Mouse (Mus musculus) adrenal gland, postnatal 10 days (tissue): ENCODE results near the gene Ces4a. TPM values are rescaled to one million over a fixed set of nuclear protein-coding genes. Genes with fewer than 3 reads are reported as not detected.
"Not testable (repeated sequence)": the region's sequence is repeated elsewhere in the genome, so short reads cannot be mapped to it uniquely, and the experiment has no call there.

ENCODE experiments used
- DNase-seq: peaks from one replicate; pipeline ENCODE4 v3.0.0; 2021; ENCODE audit warnings: mixed read lengths
- long read RNA-seq, 2 experiments: library from polyadenylated mRNA; stranded (forward); transcript quantifications; one replicate each; pipeline ENCODE4 v2.0.0; 2021
- total RNA-seq, 2 experiments: library from RNA; stranded (reverse); gene quantifications; 2 replicates each; pipeline ENCODE4 v1.2.3; 2021

The Ces4a gene
- total RNA-seq = not detected
- long read RNA-seq, experiment 1, partial matches to known transcripts = 0 of 1 reads
- long read RNA-seq, experiment 1, other reads (novel, unspliced or antisense) = 1 of 1 reads
- long read RNA-seq, experiment 2, partial matches to known transcripts = 0 of 1 reads
- long read RNA-seq, experiment 2, other reads (novel, unspliced or antisense) = 1 of 1 reads

DNA sequence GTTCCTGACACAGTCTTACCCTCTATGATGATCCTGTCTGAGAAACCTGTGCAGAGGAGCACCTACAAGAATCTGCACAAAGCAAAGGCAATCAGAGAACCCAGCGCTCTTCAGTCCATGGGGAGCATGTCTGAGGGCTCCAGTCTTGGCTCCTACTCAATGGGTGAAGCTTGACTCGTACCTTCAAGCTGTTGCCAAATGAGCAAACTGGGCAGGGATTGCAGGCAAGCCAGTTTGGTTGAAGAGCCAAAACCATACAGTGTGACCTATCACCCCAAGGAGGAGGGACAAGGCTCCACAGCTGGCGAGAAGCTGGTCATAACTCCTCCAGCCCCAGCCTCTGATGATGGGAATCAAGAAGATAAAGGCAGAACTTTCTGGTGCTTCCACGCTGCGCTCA lies at the start of gene Ces4a:
Gene Ces4a, plus strand, starts transcription at position 292 of the 400 bp plus-strand sequence.
- peak; percentile 22 for DNase-seq

DNA sequence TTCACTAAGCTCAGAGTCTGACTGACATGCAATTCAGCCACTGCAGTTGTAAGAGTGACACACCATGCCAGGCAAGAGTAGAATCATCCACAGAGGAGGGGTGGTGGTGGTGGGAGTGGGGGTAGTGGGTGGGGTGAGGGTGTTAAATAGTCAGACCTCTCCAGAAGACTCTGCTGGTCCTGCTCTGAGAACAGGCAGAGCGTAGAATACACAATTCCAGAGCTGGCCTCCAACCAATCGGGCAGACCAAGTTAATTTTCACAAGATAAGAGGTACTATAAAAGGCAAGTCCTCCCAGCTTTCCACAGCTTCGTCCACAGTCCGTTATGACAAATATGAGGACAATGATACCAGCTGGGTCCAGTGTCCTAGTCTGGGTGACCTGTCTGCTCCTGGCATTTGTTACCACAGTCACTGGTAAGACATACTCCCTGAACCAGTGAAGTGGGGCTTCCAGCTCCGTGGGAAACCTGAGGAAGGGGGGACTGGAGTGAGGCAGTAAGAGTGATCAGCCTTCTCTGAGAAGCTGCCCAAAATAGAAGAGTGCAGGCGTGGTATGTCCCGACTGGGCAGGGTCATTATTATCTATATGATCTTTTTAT lies 48.0 kb upstream of the Ces4a start, which contains the start of gene Ces3b:
Gene Ces3b, plus strand, starts transcription at position 305 of the 602 bp plus-strand sequence.
- no peak for DNase-seq

GRCm38 (mm10) chr8:105088166-105088565 lies 43.4 kb upstream of the Ces4a start:
- DNase-seq = not testable (repeated sequence)

- no peak for DNase-seq
Observed at GRCm38 (mm10) chr8:105088581-105088980, 43.0 kb upstream of the Ces4a start.

DNA sequence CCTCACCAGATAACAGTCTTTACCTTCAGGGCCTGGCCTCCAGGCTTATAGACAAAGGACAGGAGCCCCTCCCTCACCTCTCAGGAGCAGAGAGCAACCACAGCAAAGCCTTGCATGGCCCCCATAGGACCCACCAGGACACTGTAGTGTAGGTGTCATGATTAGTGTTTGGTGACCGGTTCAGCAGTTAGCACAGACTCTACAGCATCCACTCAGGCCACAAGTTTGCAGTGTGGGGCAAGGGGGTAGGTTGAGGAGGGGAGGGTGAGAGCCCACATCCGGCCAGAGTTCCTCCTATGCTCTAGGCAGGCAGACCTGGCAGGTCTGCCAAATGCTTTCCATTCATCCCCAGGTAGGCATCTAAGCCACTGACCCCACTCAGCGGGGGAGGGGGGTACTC lies 37.6 kb upstream of the Ces4a start:
- no peak for DNase-seq

DNA sequence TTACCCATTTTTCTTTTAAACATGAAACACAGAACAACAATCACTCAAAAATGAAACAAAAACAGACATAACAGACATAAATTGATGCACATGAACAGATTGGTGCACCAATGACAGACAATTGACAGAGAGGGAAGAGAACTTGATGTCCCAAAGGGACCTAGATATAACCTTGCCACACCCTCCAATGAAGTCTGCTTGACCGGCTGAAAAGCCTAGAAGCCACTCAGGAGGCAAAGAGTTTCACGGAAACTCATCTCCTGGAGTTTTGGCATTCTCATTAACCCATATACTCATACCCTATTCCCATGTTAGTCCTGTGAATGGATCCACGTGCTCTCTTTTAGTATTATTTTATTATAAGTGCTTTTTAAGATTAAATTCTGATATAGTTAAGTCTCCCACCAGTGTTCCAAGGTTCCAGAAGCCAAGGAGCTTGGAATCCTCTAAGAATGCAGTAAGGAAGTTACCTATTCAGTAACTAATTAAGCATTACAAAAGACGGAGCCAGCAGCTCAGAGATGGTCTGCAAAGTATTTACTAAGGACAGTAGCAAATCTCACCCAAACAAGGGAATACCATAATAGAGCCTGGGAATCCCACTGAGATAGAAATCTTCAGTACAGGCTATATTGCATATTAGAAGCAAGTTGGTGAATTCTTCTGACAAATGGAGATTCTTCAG lies 29.4 kb upstream of the Ces4a start:
- DNase-seq = not testable (repeated sequence)

- not testable (repeated sequence) for DNase-seq
Observed at GRCm38 (mm10) chr8:105103701-105104100, 27.9 kb upstream of the Ces4a start.

DNA sequence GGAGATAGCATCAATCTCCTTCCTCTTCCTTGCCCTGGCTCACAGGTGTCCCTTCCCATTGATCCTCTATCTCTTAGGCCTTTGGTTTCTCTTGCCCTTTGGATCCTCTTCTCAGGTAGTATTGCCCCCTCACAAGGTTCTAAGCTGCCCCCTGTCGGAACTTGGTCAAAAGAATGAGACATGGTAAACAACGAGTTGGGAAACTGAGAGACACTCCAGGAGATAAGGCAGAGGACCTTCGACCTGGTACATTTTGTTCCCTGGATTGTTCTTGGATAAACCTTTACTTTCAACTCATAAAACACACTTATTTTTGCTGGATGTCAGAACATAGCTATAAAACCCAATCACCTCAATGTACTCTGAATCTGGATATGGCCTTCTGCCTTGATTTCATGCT lies 27.4 kb upstream of the Ces4a start:
- DNase-seq = no peak

- no peak for DNase-seq
Observed at GRCm38 (mm10) chr8:105129864-105130263, 1.7 kb upstream of the Ces4a start.

GRCm38 (mm10) chr8:105138423-105138822 lies 6.8 kb downstream of the Ces4a start:
- peak; percentile 92 for DNase-seq

DNA sequence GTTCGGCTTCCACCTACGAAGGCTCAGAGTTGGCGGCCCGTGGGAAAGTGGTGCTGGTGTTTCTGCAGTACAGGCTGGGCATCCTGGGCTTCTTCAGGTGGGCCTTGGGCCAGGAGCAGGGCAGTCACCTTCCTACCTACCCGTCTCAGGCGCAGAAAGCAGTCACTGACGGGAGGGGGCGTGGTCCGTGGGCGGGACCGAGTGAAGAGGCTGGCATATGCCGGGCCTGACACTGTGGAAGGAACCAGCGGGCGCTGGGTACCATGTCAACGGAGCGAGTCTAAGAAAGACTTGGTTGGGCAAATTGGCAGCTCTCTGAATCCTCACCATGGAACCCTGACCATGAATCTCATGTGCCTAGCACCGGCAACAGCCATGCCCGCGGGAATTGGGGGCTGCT lies 10.8 kb downstream of the Ces4a start:
- no peak for DNase-seq

- DNase-seq = no peak
Observed at GRCm38 (mm10) chr8:105151654-105152053, 20.1 kb downstream of the Ces4a start.

- DNase-seq = peak; percentile 98
Observed at GRCm38 (mm10) chr8:105152623-105153398, 21.2 kb downstream of the Ces4a start.

GRCm38 (mm10) chr8:105154316-105154715 lies 22.7 kb downstream of the Ces4a start:
- no peak for DNase-seq

GRCm38 (mm10) chr8:105155091-105155745 lies 23.6 kb downstream of the Ces4a start:
- peak; percentile 61 for DNase-seq

GRCm38 (mm10) chr8:105157555-105157954 lies 26.0 kb downstream of the Ces4a start:
- DNase-seq = peak; percentile 68

GRCm38 (mm10) chr8:105158084-105158483 lies 26.5 kb downstream of the Ces4a start:
- no peak for DNase-seq

DNA sequence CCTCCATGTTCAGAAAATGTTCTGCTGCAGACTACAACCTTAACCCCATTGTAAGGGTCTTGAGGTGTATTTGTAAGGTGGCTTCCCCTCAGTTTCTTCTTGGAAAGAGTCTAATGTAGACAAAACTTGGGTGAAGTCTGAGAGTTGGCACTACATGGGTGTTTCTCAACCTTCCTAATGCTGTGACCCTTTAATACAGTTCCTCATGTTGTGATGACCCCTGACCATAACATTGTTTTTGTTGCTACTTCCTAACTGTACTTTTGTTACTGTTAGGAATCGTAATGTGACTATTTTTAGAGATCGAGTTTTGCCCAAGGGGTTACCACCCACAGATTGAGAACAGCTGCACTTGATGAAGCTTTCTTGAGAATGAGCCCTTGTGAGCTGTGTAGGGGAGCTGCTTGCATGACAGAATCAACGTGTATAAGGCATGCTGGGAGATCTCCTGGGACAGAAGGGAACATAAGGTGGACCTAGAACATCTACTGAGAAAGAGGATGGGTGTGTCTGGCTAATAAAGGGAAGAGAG lies 29.6 kb downstream of the Ces4a start:
- no peak for DNase-seq

DNA sequence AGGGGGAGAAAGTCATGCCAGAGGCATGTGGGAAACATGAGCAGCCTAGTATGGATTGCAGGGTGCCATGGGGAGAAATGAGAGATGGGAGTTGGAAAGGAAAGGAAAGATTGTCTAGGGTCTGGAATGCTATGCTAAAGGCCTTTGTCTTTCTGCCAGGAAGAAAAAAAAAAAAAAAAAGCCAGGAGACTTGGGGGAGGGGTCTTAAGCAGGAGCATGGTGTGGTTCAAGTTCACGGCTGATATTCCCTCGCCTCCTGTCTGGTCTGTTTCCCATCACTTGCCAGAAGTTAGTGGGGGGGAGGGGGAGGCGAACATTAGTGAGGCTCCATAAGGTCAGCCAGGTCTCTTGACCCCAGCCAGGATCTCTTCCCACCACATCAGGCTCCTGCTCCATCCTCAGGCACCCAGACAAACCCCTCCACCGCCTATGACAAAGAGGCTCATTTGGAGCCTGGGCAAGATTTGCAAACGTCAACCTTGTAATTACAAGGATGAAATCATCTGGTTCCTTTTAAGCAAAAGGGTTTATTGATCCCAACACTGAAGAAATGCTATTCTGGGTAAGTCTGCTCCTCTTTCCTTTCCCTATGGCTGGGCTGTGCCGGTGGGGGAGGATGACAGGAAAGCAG lies 32.8 kb downstream of the Ces4a start:
- no peak for DNase-seq

DNA sequence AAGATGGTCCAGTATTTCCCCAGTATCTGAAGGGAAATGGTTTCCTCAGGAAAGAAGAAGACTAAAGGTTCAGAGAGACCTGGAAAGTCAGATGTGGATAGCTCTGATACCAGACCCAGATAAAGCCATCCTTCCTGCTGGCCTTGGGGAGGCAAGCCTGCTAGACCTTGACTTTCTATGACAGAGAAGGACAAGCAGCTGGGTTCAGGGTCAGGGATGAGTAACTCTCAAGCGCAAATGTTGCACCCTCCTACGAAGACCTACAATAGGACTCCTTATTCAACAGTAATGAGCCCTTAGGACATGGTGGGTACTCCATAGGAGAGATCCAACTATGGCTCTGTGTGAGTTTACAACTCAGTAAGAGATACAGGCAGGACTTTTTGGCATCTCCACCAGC lies 33.6 kb downstream of the Ces4a start:
- peak; percentile 54 for DNase-seq

DNA sequence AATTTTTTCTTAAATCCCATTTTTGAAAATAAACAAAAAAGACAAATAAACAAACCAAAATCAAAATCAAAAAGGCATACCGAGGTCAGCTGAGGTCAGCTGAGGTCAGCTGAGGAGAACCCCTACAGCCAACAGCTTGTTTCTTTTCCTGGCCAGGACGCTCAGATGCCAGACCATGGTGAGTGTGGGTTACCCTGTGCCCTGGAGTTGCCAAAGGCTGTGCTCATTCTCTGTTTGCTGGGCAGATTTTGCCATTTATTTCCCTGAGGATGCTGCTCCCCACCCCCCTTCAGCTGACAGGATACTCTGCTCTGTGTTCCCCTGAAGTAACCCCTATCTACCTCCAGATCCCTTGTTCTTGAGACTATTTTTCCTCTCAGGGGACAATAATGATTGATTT lies 35.5 kb downstream of the Ces4a start:
- DNase-seq = no peak
